Mouse (Mus musculus) heart, postnatal 4 days (tissue): ENCODE data around the gene Klf15. TPM values are rescaled to one million over a fixed set of nuclear protein-coding genes. Genes with fewer than 3 reads are reported as not detected.

Experiments used
- DNase-seq: peaks from one replicate; pipeline ENCODE4 v3.0.0; 2021
- total RNA-seq, 2 experiments: library from RNA; stranded (reverse); gene quantifications; 2 replicates each; pipeline ENCODE4 v1.2.3; 2021

The Klf15 gene
- total RNA-seq, 2 experiments from 2014 or later: 9.7 to 11.6 TPM

DNA sequence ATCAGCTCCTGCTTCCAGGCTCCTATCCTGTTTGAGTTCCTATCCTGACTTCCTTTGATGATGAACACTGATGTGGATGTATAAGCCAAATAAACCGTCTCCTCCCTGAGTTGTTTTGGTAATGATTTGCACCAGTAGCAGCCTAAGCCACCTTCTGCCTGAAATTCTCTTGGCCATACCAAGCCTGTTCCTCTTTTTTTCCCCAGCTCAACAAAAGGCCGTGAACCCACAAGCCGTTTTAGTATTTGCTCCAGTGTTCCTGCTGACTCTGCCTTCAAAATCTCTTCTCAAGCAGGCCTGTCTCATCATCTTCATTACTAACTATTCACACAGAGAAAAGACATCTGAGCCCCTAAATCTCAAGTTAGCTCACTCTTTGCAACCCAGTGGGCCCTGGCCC is 31.8 kb downstream of the Klf15 start:
- DNase-seq: no peak

GRCm38 (mm10) chr6:90494566-90494965 is 32.2 kb downstream of the Klf15 start:
- no peak for DNase-seq

DNA sequence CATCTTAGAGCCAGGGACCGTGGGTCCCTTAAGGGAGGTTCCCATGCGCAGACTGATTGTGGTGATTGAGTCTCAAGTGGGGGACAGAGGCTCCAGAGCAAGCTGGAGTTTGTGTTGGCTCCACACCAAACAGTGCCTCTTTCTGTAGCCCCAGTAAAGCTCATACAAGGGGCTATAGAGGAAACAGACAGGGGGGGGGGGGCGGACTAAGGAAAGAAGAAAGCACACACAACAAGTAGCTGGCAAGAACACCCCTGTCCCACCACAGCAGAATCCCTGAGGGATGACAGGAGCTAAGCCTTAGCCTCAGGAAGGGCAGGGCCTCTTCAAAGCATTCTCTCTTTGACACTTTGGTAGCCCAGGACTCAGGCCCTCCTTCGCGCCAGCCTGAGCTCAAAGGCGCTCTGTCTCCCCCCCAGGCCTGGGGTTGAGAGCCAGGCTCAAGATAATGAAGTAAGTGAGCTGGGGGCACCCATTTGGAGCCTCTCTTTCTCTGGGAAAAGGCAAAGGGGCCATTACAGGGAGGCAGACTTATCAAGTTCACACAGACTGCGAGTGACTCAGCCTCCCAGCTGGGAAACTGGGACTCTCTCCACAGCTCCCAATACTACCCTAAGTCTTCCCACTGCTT is 33.0 kb downstream of the Klf15 start:
- no peak for DNase-seq

- no peak for DNase-seq
Measured at GRCm38 (mm10) chr6:90496217-90496616, 33.8 kb downstream of the Klf15 start.

- no peak for DNase-seq
Measured at GRCm38 (mm10) chr6:90499509-90499908, 37.1 kb downstream of the Klf15 start.

GRCm38 (mm10) chr6:90501222-90501940 is 39.0 kb downstream of the Klf15 start:
- no peak for DNase-seq

DNA sequence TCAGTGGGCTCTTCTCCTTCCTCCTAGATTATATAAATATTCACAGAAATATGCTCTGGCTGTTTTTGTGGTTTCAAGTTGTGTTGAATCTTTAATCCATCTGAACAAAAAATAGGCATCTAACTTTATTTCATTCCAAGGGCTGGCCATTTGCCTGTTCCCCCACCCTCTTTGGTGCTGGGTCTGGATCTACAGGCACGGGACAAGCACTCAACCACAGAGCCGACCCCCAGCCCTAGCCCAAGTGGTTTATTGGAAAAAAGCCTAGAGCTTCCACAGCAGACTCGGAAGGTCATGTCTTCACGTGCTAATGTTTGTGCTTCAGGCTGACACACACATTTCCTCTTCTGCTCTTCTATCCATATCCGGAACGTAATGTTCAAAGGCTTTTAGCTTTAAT is 43.5 kb downstream of the Klf15 start:
- DNase-seq: peak; percentile 40

- peak; percentile 96 for DNase-seq
Measured at GRCm38 (mm10) chr6:90506673-90507311, 44.4 kb downstream of the Klf15 start.

DNA sequence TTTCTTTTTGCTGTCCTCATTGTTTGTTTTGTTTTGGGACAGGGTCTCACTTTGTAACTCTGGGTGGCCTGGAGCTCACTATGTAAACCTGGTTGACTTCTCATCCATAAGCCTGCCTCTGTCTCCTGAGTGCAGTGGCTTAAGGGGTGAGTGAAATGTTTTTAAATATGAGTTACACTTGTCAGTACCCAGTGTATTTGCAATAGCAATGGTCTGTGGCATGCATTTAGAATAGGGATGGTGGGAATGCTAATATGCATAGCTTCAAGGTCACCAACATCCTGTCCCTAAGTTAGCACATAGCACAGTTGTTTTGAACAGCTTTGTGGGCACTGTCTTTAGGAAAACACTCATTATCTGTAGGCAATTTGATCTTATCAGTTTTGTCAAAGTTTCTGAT is 45.1 kb downstream of the Klf15 start:
- DNase-seq: no peak

- DNase-seq: peak; percentile 72
Measured at GRCm38 (mm10) chr6:90508197-90508624, 45.8 kb downstream of the Klf15 start.

GRCm38 (mm10) chr6:90509085-90509484 is 46.7 kb downstream of the Klf15 start:
- peak; percentile 90 for DNase-seq

DNA sequence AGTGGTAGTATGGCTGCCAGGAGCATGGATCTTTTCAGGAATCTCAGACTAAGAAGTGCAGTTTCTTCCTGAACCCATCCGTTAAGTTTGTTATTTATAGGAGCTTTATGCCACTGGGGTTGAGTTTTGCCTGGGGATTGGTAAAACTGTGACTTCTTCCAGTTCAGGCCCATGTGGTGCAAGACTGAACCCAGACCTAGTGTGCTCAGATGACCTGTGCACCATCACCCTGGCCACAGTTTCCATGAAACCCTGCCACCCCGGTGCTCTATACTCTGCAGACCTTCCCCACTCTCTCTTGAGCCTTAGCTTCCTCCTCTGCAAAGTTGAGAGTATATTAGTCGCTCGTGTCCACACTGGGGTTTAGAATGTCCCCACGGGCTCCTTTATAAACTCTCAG is 50.0 kb downstream of the Klf15 start:
- no peak for DNase-seq

DNA sequence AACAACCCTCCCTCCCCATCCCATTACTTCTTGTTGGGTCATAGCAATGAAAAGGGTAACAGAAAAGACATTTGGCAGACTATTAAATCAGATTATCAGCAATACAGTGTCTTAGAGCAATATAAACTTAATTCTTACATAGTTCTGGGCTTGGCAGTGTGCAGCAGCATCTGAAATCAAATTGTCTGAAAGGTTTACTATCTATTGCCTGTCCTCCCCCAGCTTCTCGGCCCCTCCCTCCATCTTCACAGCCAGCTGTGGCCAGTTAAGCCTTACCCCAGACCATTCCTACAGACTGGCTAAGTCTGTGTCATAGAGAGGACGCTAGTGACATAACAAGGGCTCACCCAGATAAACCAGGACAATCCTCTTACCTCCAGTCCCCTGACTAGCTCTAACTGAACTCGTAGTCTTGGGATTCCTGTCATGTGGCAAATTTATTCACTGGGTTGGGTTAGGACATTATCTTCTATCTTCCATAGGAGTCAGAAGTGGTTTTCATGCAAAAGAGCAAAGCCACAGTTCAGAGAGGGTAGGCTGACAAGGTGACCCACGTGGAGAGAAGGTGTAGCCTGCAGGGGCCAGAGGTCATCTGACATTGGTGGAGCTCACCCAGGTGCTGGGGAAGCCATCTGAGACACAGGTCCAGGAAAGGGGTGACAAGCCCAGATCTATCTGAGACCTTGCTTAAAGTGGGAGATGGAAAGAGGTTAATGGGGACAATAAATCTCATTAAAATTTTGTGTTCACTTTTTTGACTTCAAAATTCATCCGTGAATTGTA is 50.9 kb downstream of the Klf15 start:
- no peak for DNase-seq

DNA sequence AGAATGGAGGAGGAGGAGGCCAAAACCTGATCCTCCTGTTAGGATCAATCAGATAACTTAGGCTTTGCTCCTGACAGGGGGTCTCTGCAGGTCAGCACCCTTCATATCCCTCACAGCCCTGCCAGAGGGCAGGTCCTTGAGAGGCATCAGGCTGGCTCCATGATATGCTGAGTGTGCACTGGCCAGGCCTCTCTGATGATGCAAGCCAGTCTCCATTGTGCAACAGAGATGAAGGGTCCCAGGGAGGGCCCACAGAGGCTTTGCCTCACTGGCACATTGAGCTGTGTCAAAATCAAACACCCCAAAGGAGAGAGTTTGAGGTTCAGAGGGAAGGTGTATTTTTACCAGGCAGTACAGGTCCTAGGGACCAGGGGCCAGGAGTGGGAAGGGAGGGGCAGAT is 52.0 kb downstream of the Klf15 start:
- DNase-seq: no peak

DNA sequence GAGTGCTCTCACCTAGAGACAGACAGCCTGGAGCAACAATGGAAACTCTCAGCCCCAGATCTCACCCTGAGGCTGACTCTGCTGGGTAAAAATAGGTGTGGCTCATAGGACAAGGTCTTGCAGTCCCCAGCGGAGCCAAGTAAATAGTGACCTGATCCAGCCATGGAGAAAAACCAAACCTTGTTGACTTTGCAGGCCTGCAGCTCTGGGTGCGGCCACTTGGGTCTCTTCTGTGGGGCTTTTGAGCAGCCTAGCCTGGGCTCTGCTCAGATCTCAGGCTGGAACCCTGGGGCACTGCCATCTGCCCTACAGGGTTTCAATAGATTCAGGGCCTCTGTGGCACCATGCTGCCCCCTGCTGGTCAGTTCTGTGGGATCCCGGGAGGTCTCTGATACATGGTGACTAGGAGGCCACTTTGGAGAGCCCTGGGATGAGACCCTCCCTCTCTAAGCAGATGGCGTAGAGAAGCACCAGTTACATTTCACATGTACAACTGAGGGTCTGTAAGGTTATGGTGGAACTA is 52.6 kb downstream of the Klf15 start:
- peak; percentile 93 for DNase-seq

- DNase-seq: no peak
Measured at GRCm38 (mm10) chr6:90518892-90519291, 56.5 kb downstream of the Klf15 start.

DNA sequence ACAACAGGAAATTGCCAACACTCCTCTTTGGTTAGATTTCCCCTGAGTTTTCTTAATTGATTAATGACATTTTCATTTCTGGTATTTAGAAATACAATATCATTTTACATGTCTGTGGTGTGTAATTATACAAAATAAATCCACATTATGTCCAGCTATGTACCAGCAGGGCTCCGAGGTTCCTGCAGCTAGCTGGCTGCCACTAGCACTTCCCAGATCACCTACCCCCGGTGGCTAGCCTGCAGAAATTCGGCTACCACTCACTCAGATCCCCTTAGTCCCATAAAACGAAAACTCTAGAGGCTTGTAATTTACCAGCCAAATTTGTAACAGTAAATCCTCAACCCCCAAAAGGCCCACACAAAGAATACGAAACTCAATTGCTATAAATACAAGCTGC is 57.0 kb downstream of the Klf15 start:
- no peak for DNase-seq

Other genes starting within 250 kb of the Klf15 start
- not detected for gene Vmn1r53, start 238.1 kb upstream of the Klf15 start, total RNA-seq
- gene Vmn1r54, start 216.3 kb upstream of the Klf15 start, total RNA-seq: not detected
- not detected for gene BC048671, start 161.4 kb upstream of the Klf15 start, total RNA-seq
- not detected for gene Chst13, start 137.4 kb upstream of the Klf15 start, total RNA-seq
- gene Uroc1, start 129.3 kb upstream of the Klf15 start, total RNA-seq: not detected
- 10 to 100 TPM; 17.4 to 18.6 TPM for gene Zxdc, start 93.1 kb upstream of the Klf15 start, total RNA-seq
- not detected for gene Cfap100, start 33.8 kb upstream of the Klf15 start, total RNA-seq
- 1 to 10 TPM in 1 of 2 experiments, under 1 TPM in 1; 0.61 to 1.2 TPM for gene Aldh1l1, start 23.9 kb downstream of the Klf15 start, total RNA-seq
- 10 to 100 TPM; 19.4 to 19.8 TPM for gene Slc41a3, start 142.1 kb downstream of the Klf15 start, total RNA-seq